In the genomic region with DNA sequence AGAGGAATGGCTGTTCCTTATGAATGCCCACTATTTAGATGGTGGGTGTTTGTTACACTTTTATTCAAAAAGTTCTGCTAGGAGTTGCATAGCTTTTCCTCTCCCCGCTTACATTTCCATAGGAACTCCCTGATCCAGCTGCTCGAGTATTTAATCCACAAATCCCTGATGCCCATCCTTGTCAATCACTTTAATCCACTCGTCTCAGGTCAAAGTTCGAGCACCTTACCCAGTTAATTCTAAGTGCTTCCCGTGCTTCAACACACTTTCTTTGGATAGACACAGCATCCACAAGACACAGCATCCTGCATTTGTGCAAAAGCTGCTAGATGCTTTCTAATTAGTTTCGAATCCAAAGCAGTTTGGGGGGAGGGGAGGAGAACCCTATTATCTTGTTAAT, we compare ENCODE assay signal across 8 mouse cellular contexts. TPM values are rescaled to one million over a fixed set of nuclear protein-coding genes. Genes with fewer than 3 reads are reported as not detected.
DNase-seq lines count a peak whose midpoint lies in the region; ATAC-seq and TF ChIP-seq lines count a peak whose summit lies in the region.

No protein-coding gene starts in this region.

- H3K9ac ChIP-seq in hindbrain, embryonic 13.5 days, result no peak overlapping the region
- H3K9ac ChIP-seq in hindbrain, embryonic 14.5 days, result no peak overlapping the region
- H3K9ac ChIP-seq in hindbrain, embryonic 15.5 days, result no peak overlapping the region

- no peaks in the 10 kb centered on the region for H3K9me3 ChIP-seq in hindbrain, embryonic 13.5 days
- H3K9me3 ChIP-seq in hindbrain, embryonic 14.5 days (ENCODE audit: control insufficient read depth, low read length), result no peaks in the 10 kb centered on the region
- no peaks in the 10 kb centered on the region for H3K9me3 ChIP-seq in hindbrain, embryonic 15.5 days

- ATAC-seq in hindbrain, embryonic 13.5 days (ENCODE audit: low FRiP score), result no peak
- ATAC-seq in hindbrain, embryonic 14.5 days (ENCODE audit: low FRiP score), result no peak
- no peak for ATAC-seq in hindbrain, embryonic 15.5 days (ENCODE audit: low FRiP score, low read depth)
- ATAC-seq in erythroblast, adult 5-6 weeks (replicated peaks; ENCODE audit: low FRiP score, poor library complexity, severe bottlenecking), result no peak

- 0 out of 2 replicates have a peak, but pooled peaks cover 3% of the 10 kb centered on the region for H3K27me3 ChIP-seq in hindbrain, embryonic 13.5 days
- no peaks in the 10 kb centered on the region for H3K27me3 ChIP-seq in hindbrain, embryonic 14.5 days (ENCODE audit: control insufficient read depth, insufficient read depth, low read length)
- H3K27me3 ChIP-seq in hindbrain, embryonic 15.5 days, result peaks cover 5% of the 10 kb centered on the region; the same call in 1 of the 2 replicates
- no peaks in the 10 kb centered on the region for H3K27me3 ChIP-seq in myocyte (ENCODE audit: control insufficient read depth, insufficient read depth, insufficient read length)

- no peaks in the 10 kb centered on the region for H3K79me2 ChIP-seq in myocyte (ENCODE audit: control insufficient read depth, insufficient read depth)

- no peak overlapping the region for H3ac ChIP-seq in myocyte (ENCODE audit: control insufficient read depth, insufficient read length)

- no peak for DNase-seq in hindbrain, embryonic 14.5 days (ENCODE audit: low spot score)
- peak; percentile 40 for DNase-seq in embryo, embryonic 10.5 days (ENCODE audit: low spot score)
- DNase-seq in right cerebral cortex, postnatal 25 days, result no peak
- DNase-seq in cerebellum, postnatal 25 days, result no peak

- H3K4me2 ChIP-seq in hindbrain, embryonic 13.5 days, result peak overlapping the region; percentile 87
- H3K4me2 ChIP-seq in hindbrain, embryonic 14.5 days (replicated peaks), result no peak overlapping the region
- H3K4me2 ChIP-seq in hindbrain, embryonic 15.5 days, result peak overlapping the region; percentile 74
- H3K4me2 ChIP-seq in myocyte (ENCODE audit: low read depth), result peak overlapping the region; percentile 91

- H3K4me1 ChIP-seq in hindbrain, embryonic 13.5 days (replicated peaks), result peaks cover 12% of the 10 kb centered on the region
- peaks cover 5% of the 10 kb centered on the region for H3K4me1 ChIP-seq in hindbrain, embryonic 14.5 days (replicated peaks; ENCODE audit: control insufficient read depth, insufficient read depth, low read length)
- H3K4me1 ChIP-seq in hindbrain, embryonic 15.5 days (replicated peaks), result peaks cover 8% of the 10 kb centered on the region

- H3K27ac ChIP-seq in hindbrain, embryonic 13.5 days, result no peak overlapping the region
- no peak overlapping the region for H3K27ac ChIP-seq in hindbrain, embryonic 14.5 days
- no peak overlapping the region for H3K27ac ChIP-seq in hindbrain, embryonic 15.5 days (replicated peaks)

- WGBS in hindbrain, embryonic 13.5 days, result 48% methylated on average over 6 of the region's 6 CpGs
- 41% methylated on average over 6 of the region's 6 CpGs for WGBS in hindbrain, embryonic 14.5 days
- WGBS in hindbrain, embryonic 15.5 days, result 49% methylated on average over 6 of the region's 6 CpGs

- H3K36me3 ChIP-seq in hindbrain, embryonic 13.5 days, result no peaks in the 10 kb centered on the region
- no peaks in the 10 kb centered on the region for H3K36me3 ChIP-seq in hindbrain, embryonic 14.5 days (replicated peaks; ENCODE audit: control insufficient read depth, insufficient read depth)
- H3K36me3 ChIP-seq in hindbrain, embryonic 15.5 days, result no peaks in the 10 kb centered on the region
- no peaks in the 10 kb centered on the region for H3K36me3 ChIP-seq in myocyte (ENCODE audit: control insufficient read depth, insufficient read depth)

- H3K4me3 ChIP-seq in hindbrain, embryonic 13.5 days, result 0 out of 2 replicates have a peak overlapping the region, but pooled peaks have one; percentile 68
- no peak overlapping the region for H3K4me3 ChIP-seq in hindbrain, embryonic 14.5 days (replicated peaks; ENCODE audit: low read length)
- no peak overlapping the region for H3K4me3 ChIP-seq in hindbrain, embryonic 15.5 days
- no peak overlapping the region for H3K4me3 ChIP-seq in myocyte

- TF ChIP-seq POLR2A in myocyte (IDR thresholded peaks at IDR 0.05; ENCODE audit: insufficient read length, low read depth), result no peak

TF ChIP-seq in myocyte, 11 proteins besides CTCF, POLR2A, EP300 and RAD21:
- TF ChIP-seq MAX (IDR thresholded peaks at IDR 0.05; ENCODE audit: low read depth) (no peak), MYOG (IDR thresholded peaks at IDR 0.05; ENCODE audit: control insufficient read depth in 1 of 3, insufficient read depth in 1 of 3, insufficient read length in 2 of 3, low read depth in 2 of 3) (no peak), TCF12 (IDR thresholded peaks at IDR 0.05; ENCODE audit: insufficient read depth, poor library complexity, severe bottlenecking) (no peak), POLR2AphosphoS2 (IDR thresholded peaks at IDR 0.05; ENCODE audit: insufficient read length, low read depth) (no peak), MYOD1 (IDR thresholded peaks at IDR 0.05; ENCODE audit: control insufficient read depth in 1 of 3, insufficient read length in 2 of 3, low read depth in 2 of 3) (no peak)

RNA-seq across cellular contexts. Expression of a gene that starts 1.5 kb away (rescaled TPM):
- 33.1 and 34.1 TPM in 2 replicates for polyA plus RNA-seq in hindbrain, embryonic 13.5 days (2015; fragmentation: Nextera tagmentation; extraction: Ambion mirVana)
- polyA plus RNA-seq in hindbrain, embryonic 14.5 days (2014; fragmentation: Nextera tagmentation; extraction: Ambion mirVana), result 26.6 and 27.6 TPM in 2 replicates
- 25.6 and 26.9 TPM in 2 replicates for polyA plus RNA-seq in hindbrain, embryonic 15.5 days (2015; fragmentation: Nextera tagmentation; extraction: Ambion mirVana)
- polyA plus RNA-seq in myocyte (2012; fragmentation: generic; extraction: Trizol), result 70.7 TPM
- 9.6 and 13.8 TPM in 2 replicates for total RNA-seq in erythroblast, adult 5-6 weeks (2015; ENCODE audit: low replicate concordance)
- 8.7 and 9.3 TPM in 2 replicates for total RNA-seq in erythroblast, adult 5-6 weeks (2017; ENCODE audit: low replicate concordance)

RNA-seq across cellular contexts. Expression of a gene that starts 32.6 kb away (rescaled TPM):
- 5.4 and 6.0 TPM in 2 replicates for polyA plus RNA-seq in hindbrain, embryonic 13.5 days (2015; fragmentation: Nextera tagmentation; extraction: Ambion mirVana)
- polyA plus RNA-seq in hindbrain, embryonic 14.5 days (2014; fragmentation: Nextera tagmentation; extraction: Ambion mirVana), result 8.6 and 9.6 TPM in 2 replicates
- 8.5 and 9.2 TPM in 2 replicates for polyA plus RNA-seq in hindbrain, embryonic 15.5 days (2015; fragmentation: Nextera tagmentation; extraction: Ambion mirVana)
- 4.1 TPM for polyA plus RNA-seq in myocyte (2012; fragmentation: generic; extraction: Trizol)
- 0.21 TPM in 1 of 2 replicates, not detected in the other for total RNA-seq in erythroblast, adult 5-6 weeks (2015; ENCODE audit: low replicate concordance)
- total RNA-seq in erythroblast, adult 5-6 weeks (2017; ENCODE audit: low replicate concordance), result not detected in 2 replicates
